Mouse (Mus musculus): ENCODE measurements around the gene Nup160. TPM values are rescaled to one million over a fixed set of nuclear protein-coding genes. Genes with fewer than 3 reads are reported as not detected.

Gene Nup160
- total RNA-seq, 2 experiments from 2014 or later = 16.9 to 20.0 TPM

GRCm38 (mm10) chr2:90738801-90739200, 61.8 kb downstream of the Nup160 start:
- no peak for DNase-seq (ENCODE audit: low spot score in 2 of 2)
- intact Hi-C loops (cut with DNase I) = no loop called here

GRCm38 (mm10) chr2:90739327-90739726, 62.3 kb downstream of the Nup160 start:
- intact Hi-C loops (cut with DNase I) = no loop called here

GRCm38 (mm10) chr2:90739921-90740320, 62.9 kb downstream of the Nup160 start:
- no peak for DNase-seq (ENCODE audit: low spot score in 2 of 2)
- intact Hi-C loops (cut with DNase I) = no loop called here

More at GRCm38 (mm10) chr2:90739327-90739726, 62.3 kb downstream of the Nup160 start:
- no peak for DNase-seq (ENCODE audit: low spot score in 2 of 2)

GRCm38 (mm10) chr2:90744285-90745052, 67.5 kb downstream of the Nup160 start:
- intact Hi-C loops (cut with DNase I) = no loop called here
- no peak for DNase-seq (ENCODE audit: low spot score in 2 of 2)

GRCm38 (mm10) chr2:90745053-90745678, 68.2 kb downstream of the Nup160 start, which contains the start of gene Fnbp4:
Gene Fnbp4, plus strand, starts transcription at chr2:90745370.
- intact Hi-C loops (cut with DNase I) = no loop called here
- DNase-seq (ENCODE audit: low spot score in 2 of 2) = peak; percentile 98 to 99

GRCm38 (mm10) chr2:90745740-90746537, 68.9 kb downstream of the Nup160 start:
- intact Hi-C loops (cut with DNase I) = no loop called here
- DNase-seq (ENCODE audit: low spot score in 2 of 2) = peak in 1 of 2 experiments; percentile 49

GRCm38 (mm10) chr2:90746538-90746865, 69.5 kb downstream of the Nup160 start:
- intact Hi-C loops (cut with DNase I) = no loop called here
- no peak for DNase-seq (ENCODE audit: low spot score in 2 of 2)

- intact Hi-C loops (cut with DNase I) = no loop called here
- no peak for DNase-seq (ENCODE audit: low spot score in 2 of 2)
These were observed 70.1 kb downstream of the Nup160 start for GRCm38 (mm10) chr2:90747131-90747530.

GRCm38 (mm10) chr2:90749676-90750459, 72.9 kb downstream of the Nup160 start:
- intact Hi-C loops (cut with DNase I) = no loop called here
- DNase-seq (ENCODE audit: low spot score in 2 of 2) = no peak

- intact Hi-C loops (cut with DNase I) = no loop called here
- no peak for DNase-seq (ENCODE audit: low spot score in 2 of 2)
These were observed 76.5 kb downstream of the Nup160 start for GRCm38 (mm10) chr2:90753565-90753964.

GRCm38 (mm10) chr2:90754188-90754587, 77.2 kb downstream of the Nup160 start:
- intact Hi-C loops (cut with DNase I) = no loop called here
- DNase-seq (ENCODE audit: low spot score in 2 of 2) = no peak

- intact Hi-C loops (cut with DNase I) = loop anchor here (5.0 kb wide), 1 partner anchor 63 kb away; no protein-coding TSS in a partner anchor
- no peak for DNase-seq (ENCODE audit: low spot score in 2 of 2)
These were observed 88.1 kb downstream of the Nup160 start for GRCm38 (mm10) chr2:90765123-90765522.

- intact Hi-C loops (cut with DNase I) = loop anchor here (5.0 kb wide), 1 partner anchor 66 kb away; the partner anchor contains the start of gene Mtch2
- DNase-seq (ENCODE audit: low spot score in 2 of 2) = no peak
These were observed 104.3 kb downstream of the Nup160 start for GRCm38 (mm10) chr2:90781323-90781722.

- no peak for DNase-seq (ENCODE audit: low spot score in 2 of 2)
- intact Hi-C loops (cut with DNase I) = loop anchor here (5.0 kb wide), 1 partner anchor 65 kb away; the partner anchor contains the start of gene Mtch2
These were observed 104.9 kb downstream of the Nup160 start for GRCm38 (mm10) chr2:90781938-90782337.

GRCm38 (mm10) chr2:90782458-90782857, 105.4 kb downstream of the Nup160 start, which contains the start of gene Agbl2:
Gene Agbl2, plus strand, starts transcription at chr2:90782727.
- DNase-seq (ENCODE audit: low spot score in 2 of 2) = no peak
- intact Hi-C loops (cut with DNase I) = loop anchor here (5.0 kb wide), 1 partner anchor 65 kb away; the partner anchor contains the start of gene Mtch2

GRCm38 (mm10) chr2:90782901-90783486, 106.0 kb downstream of the Nup160 start:
- intact Hi-C loops (cut with DNase I) = loop anchor here (5.0 kb wide), 1 partner anchor 64 kb away; the partner anchor contains the start of gene Mtch2
- no peak for DNase-seq (ENCODE audit: low spot score in 2 of 2)

Data from left cerebral cortex, postnatal 14 days (tissue).